Mouse (Mus musculus): ENCODE data around the gene Gnptab.

GRCm38 (mm10) chr10:88374984-88375383 is 3.9 kb upstream of the Gnptab start:
- TF ChIP-seq CHD2 (IDR thresholded peaks at IDR 0.05; ENCODE audit: low read depth, low read length) = no peak
- TF ChIP-seq ZC3H11A (IDR thresholded peaks at IDR 0.05; ENCODE audit: borderline replicate concordance, low read depth, low read length) = no peak
- TF ChIP-seq ZNF384 (IDR thresholded peaks at IDR 0.05; ENCODE audit: low read depth, low read length) = no peak
- TF ChIP-seq HCFC1 (IDR thresholded peaks at IDR 0.05; ENCODE audit: borderline replicate concordance, insufficient read depth, low read length) = no peak

Data from ES-E14 (cell line).